Mouse (Mus musculus) heart, adult 2 months (tissue): ENCODE results near the gene Fau.

Experiments
- CTCF ChIP-seq: fragments of 200-600 bp; IDR thresholded peaks from 2 replicates; pipeline ENCODE4 v1.8.1; 2022; ENCODE audit warnings: antibody characterized with exemption, mild to moderate bottlenecking, moderate library complexity
- EP300 ChIP-seq: fragments of 200-500 bp; IDR thresholded peaks from 2 replicates; pipeline ENCODE4 v1.6.1; 2011; ENCODE audit warnings: low read depth, low read length, control low read depth; ENCODE audit not compliant: insufficient read depth

DNA sequence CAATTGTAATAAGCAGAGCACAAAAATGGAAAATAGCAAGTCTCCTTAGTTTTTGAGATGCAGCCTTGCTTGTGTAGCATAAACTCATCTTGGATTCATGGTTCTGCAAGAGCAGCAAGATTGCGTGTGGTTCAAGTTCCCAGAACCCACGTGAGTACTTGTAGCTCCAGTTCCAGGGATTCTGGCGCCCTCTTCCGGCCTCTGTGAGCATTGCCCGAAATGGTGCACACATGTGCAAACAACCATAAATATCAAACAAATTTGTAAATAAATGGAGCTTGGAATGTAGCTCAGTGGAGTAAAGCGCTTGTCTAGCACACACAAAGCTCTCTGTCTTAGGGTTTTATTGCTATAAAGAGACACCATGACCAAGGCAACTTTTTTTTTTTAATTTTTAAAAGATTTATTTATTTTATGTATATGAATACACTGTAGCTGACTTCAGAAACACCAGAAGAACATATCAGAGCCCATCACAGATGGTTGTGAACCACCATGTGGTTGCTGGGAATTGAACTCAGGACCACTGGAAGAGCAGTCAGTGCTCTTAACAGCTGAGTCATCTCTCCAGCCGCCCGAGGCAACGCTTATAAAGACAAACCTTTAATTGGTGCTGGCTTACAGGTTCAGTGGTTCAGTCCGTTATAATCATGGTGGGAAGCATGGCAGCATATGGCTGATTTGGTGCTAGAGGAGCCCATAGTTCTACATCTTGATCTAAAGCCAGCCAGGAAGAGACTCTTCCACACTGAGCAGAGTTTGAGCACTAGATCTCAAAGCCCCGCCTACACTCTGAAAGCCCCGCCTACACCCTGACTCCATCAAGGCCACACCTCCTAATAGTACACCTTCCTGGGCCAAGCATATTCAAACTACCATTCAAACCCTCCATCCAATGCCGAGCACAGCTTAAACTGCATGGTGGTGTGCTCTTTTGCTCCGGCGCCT lies 39.2 kb upstream of the Fau start:
- TF ChIP-seq EP300 (peak; percentile 85), CTCF (peak; percentile 97)
